Mouse (Mus musculus) brain, adult 2 months (tissue): ENCODE measurements around the gene Sdr42e1.

ENCODE experiments used
- DNase-seq: peaks from one replicate; pipeline ENCODE4 v3.0.0; 2011; ENCODE audit warnings: low read depth, low spot score

Sdr42e1 gene

GRCm38 (mm10) chr8:117667349-117668124 lies 6.0 kb downstream of the Sdr42e1 start:
- no peak for DNase-seq

GRCm38 (mm10) chr8:117660358-117661031 lies 13.0 kb downstream of the Sdr42e1 start:
- peak; percentile 61 for DNase-seq

DNA sequence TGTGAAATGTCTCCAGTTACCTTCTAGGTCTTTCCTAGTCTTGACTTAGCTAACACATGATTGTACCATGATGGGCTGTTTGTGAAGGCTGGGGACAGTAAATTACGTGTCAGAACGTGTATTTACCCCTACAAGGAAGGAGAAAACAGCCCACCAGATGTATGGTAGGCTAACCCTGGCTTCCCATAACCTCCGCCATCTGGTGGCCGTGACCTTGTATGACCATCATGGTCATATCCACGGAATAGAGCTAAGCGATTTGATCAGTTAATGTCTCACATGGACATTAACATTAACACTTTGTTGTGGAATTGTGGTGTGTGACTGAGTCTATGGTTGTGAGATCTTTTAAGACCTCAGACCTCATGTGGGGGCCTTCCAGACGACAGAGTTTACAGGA lies 14.5 kb downstream of the Sdr42e1 start:
- no peak for DNase-seq

- DNase-seq, result no peak
Measured at GRCm38 (mm10) chr8:117652318-117652717, 21.2 kb downstream of the Sdr42e1 start.

DNA sequence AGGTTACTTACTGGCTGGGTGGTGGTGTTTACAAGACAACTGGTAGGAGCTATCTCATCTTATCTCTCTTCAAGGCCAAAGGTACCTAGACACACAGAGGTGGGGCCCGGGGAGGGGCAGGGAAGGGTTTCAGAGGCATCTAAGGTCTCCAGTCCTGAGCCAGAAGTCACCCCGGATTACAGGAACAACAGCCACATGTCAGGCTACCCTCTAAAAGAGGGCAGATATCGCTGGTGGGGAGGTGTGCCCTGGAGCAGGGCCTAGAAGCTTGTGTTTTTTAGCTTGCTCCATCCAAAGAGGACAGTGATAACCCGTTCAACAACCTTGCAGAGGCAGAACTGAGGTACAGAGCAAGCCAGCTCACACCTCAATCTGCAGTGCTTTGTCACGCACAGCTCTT lies 27.0 kb downstream of the Sdr42e1 start:
- no peak for DNase-seq

GRCm38 (mm10) chr8:117646020-117646419 lies 27.5 kb downstream of the Sdr42e1 start:
- DNase-seq, result peak; percentile 69

- no peak for DNase-seq
Measured at GRCm38 (mm10) chr8:117645486-117645885, 28.0 kb downstream of the Sdr42e1 start.

DNA sequence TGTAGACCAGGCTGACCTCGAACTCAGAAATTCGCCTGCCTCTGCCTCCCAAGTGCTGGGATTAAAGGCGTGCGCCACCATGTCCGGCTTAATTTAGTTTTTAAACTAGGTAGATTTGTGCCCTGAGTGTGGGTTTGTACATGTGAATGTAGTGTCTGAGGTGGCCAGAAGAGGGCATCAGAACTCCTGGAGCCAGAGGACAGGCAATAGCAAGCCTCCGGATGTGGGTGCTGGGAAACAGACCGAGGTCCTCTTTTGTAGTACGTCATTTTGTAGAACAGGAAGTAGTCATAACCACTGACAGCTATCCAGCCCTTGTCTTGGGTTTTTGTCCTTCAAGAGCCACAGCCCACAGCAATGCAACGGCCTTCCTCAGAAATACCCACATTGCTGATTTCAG lies 33.9 kb downstream of the Sdr42e1 start:
- DNase-seq, result no peak

DNA sequence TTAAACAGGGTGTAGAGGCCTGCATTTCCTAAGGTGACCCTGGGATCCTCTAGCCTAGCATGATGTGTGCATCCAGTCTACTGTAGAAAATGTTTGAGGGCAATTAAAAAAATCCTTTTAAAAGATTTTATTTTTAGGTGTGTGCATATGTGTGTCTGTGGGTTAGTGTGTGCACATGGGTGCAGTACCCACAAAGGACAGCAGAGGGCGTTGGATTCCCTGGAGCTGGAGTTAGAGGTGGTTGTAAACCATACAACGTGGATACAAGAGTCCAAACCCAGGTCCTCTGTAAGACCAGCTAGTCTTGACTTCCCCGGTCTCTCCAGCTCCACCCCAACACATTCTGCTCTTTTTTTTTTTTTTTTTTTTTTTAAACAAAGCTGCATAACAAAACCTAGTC lies 36.0 kb downstream of the Sdr42e1 start:
- DNase-seq, result no peak

- DNase-seq, result no peak
Measured at GRCm38 (mm10) chr8:117634406-117634805, 39.1 kb downstream of the Sdr42e1 start.

- DNase-seq, result no peak
Measured at GRCm38 (mm10) chr8:117632532-117632931, 41.0 kb downstream of the Sdr42e1 start.

DNA sequence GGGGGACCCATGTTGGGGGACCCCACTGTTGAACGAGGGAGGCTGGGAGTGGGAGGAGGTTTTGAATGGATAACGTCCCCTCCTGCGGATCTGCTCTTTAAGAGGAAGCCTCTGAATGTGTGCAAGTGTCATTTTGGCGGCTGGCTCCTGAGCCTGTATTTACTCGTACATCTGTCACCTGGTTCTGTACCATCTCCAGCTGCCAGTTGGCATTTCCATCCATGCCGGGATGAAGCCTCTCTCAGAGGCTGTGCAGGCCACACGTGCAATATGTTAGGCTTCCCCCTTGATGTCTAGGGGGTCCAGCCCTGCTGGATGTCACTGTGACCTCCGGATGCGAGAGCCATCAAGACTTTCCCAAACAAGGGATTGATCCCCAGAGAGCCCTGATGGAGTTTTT lies 46.4 kb downstream of the Sdr42e1 start:
- DNase-seq, result no peak

DNA sequence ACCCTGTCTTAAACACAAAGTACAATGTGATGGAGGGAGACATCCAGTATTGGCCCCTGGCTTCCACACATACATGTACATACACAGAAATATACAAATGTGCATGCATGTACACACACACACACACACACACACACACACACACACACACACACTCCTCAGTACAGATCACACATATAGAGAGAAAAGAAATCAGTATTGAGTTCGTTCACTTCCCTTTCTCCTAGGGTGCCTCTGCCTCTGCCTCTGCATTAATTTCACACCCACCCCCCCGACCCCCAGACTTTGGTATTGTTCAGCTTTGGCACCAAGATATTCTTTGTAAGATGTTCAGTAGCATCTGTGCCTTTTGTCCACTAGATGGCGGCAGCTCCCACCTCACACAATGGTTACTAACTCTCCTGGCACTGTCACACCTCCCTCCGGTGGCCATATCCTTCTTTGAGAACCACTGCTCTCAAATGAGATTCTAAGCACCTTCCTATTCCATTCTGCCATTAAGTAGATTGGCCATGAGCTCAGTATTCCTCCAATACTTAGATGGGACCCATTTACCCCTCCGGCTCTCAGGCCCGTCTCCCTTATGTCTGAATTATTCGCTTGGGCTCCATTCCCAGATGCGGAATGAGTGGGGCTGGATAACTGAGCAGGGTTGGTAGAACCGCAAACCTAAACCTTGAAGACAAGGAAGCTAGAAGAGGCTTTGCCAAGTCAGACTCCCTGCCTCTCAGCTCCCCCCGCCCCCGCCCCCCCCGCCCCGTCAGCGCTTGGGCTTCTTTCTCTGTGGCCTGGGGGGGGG lies 47.2 kb downstream of the Sdr42e1 start:
- peak; percentile 81 for DNase-seq

- DNase-seq, result no peak
Measured at GRCm38 (mm10) chr8:117612861-117613260, 60.6 kb downstream of the Sdr42e1 start.
